Mouse (Mus musculus): Measurements from ENCODE around the gene Hist1h2ah. TPM values are rescaled to one million over a fixed set of nuclear protein-coding genes. Genes with fewer than 3 reads are reported as not detected.

Gene Hist1h2ah
- 100 to 1,000 TPM; 501 to 521 TPM for total RNA-seq (2023)

DNA sequence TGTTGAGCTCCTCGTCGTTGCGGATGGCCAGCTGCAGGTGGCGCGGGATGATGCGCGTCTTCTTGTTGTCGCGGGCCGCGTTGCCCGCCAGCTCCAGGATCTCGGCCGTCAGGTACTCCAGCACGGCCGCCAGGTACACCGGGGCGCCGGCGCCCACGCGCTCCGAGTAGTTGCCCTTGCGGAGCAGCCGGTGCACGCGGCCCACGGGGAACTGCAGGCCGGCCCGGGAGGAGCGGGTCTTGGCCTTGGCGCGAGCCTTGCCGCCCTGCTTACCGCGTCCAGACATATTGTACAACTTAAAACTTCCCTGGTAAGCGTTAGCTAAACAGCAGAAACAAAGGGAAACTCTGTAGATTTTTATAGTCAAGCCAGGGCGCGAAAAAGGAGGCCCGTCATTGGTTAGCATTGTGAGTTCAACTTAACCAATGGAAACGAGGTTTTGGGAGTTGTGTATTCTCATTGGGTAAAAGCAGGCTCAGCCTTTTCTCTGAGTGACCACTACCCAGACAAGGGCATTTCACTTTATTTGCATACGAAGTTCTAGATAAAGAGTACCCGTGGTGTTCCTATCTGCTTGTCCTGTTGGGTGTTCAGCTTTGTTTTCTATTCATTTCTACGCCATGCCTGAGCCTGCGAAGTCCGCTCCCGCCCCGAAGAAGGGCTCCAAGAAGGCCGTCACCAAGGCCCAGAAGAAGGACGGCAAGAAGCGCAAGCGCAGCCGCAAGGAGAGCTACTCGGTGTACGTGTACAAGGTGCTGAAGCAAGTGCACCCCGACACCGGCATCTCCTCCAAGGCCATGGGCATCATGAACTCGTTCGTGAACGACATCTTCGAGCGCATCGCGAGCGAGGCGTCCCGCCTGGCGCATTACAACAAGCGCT lies at the start of gene Hist1h2ah, which contains the start of gene Hist1h2bk:
Gene Hist1h2ah, minus strand, starts transcription at position 302 of the 882 bp plus-strand sequence.
Gene Hist1h2bk, plus strand, starts transcription at position 604 of the 882 bp plus-strand sequence.

DNA sequence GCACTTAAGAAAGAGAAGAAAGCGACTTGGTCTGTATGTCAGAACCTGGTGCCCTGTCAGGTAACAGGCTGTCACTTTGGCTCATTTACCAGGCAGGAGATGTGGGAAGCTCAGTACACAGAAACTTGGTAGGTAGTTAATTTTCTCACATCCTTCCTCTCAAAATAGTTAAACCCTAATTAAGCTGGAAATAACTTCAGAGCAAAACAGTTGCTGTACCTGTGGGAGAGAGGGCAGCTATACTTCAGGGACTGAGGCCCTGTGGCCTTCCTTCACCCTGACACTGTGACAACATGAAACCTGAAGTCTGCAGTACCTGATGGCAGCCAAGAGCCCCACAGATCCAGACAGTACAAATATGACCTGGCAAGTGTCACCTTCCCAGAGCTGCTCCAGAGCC lies 48.8 kb upstream of the Hist1h2ah start, which contains the start of gene Vmn1r188:
Gene Vmn1r188, plus strand, starts transcription at position 301 of the 400 bp plus-strand sequence.

DNA sequence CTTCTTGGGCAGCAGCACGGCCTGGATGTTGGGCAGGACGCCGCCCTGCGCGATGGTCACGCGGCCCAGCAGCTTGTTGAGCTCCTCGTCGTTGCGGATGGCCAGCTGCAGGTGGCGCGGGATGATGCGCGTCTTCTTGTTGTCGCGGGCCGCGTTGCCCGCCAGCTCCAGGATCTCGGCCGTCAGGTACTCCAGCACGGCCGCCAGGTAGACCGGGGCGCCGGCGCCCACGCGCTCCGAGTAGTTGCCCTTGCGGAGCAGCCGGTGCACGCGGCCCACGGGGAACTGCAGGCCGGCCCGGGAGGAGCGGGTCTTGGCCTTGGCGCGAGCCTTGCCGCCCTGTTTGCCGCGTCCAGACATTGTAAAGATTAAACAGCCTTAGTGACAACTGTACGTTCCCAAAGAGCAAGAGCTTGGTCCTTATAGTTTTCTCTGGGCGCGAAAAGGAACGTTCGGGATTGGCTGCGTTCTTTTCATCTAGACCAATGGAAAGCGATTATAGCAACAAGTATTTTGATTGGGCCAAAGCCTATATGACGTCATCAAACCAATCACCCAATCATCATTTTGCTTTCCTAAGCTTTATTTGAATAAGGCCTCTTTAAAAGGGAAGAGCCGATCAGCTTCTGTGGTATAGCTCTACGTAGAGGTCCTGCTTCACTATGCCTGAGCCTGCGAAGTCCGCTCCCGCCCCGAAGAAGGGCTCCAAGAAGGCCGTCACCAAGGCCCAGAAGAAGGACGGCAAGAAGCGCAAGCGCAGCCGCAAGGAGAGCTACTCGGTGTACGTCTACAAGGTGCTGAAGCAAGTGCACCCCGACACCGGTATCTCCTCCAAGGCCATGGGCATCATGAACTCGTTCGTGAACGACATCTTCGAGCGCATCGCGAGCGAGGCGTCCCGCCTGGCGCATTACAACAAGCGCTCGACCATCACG lies 7.5 kb upstream of the Hist1h2ah start, which contains the start of the genes Hist1h2ag and Hist1h2bj:
Gene Hist1h2ag, minus strand, starts transcription at position 377 of the 935 bp plus-strand sequence.
Gene Hist1h2bj, plus strand, starts transcription at position 647 of the 935 bp plus-strand sequence.

DNA sequence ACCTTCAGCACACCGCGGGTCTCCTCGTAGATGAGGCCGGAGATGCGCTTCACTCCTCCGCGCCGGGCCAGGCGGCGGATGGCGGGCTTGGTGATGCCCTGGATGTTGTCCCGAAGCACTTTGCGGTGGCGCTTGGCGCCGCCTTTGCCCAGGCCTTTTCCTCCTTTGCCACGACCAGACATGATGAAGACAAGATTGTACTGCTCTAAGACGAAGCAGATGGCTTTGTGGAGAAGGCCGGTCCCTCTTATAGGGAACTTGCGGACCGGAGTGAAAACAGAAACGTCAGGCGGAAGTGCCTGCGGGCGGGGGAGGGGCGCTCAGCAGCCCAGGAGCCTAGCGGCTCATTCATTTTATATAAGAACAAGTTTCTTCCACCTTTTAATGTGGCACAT lies 5.8 kb upstream of the Hist1h2ah start, which contains the start of gene Hist1h4i:
Gene Hist1h4i, minus strand, starts transcription at position 221 of the 395 bp plus-strand sequence.

DNA sequence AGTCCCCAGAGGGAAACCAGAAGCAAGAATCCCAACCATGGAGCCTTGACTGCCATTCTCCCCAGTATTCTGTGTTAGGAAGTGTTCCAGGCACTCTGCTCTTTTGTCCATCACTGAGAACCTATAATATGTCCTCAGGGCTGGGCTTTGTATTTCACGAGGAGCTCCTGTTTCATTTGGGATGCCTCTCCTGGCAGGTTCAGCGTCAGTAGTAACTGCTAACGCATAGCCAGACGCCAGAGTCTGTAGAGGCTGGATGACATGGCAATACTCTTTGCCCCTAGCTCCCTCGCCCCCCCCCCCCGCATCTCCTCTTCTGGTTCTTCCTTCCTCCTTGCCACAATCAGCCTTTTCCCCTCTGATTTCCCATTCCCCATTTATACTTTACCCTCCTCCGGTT lies 25.7 kb downstream of the Hist1h2ah start, which contains the start of gene Prss16:
Gene Prss16, minus strand, starts transcription at position 101 of the 400 bp plus-strand sequence.

Other genes starting within 250 kb of the Hist1h2ah start
- gene Hist1h2an, start 248.3 kb downstream of the Hist1h2ah start, total RNA-seq (2023): 100 to 1,000 TPM; 208 to 211 TPM
- 100 to 1,000 TPM; 541 to 563 TPM for gene Hist1h2bp, start 248.1 kb downstream of the Hist1h2ah start, total RNA-seq (2023)
- gene Hist1h2bq, start 225.4 kb downstream of the Hist1h2ah start, total RNA-seq (2023): 1,000 to 10,000 TPM; 1,187 to 1,287 TPM
- 1,000 to 10,000 TPM; 2,421 to 2,630 TPM for gene Hist1h2ao, start 225.1 kb downstream of the Hist1h2ah start, total RNA-seq (2023)
- 1,000 to 10,000 TPM; 1,420 to 1,801 TPM for gene Hist1h4m, start 223.8 kb downstream of the Hist1h2ah start, total RNA-seq (2023)
- 1,000 to 10,000 TPM in 1 of 2 experiments, 100 to 1,000 TPM in 1; 619 to 1,159 TPM for gene Hist1h4n, start 203.4 kb downstream of the Hist1h2ah start, total RNA-seq (2023)
- 100 to 1,000 TPM; 551 to 589 TPM for gene Hist1h2ap, start 202.1 kb downstream of the Hist1h2ah start, total RNA-seq (2023)
- 1,000 to 10,000 TPM; 1,190 to 1,308 TPM for gene Hist1h2br, start 201.8 kb downstream of the Hist1h2ah start, total RNA-seq (2023)
- gene Zfp184, start 90.5 kb downstream of the Hist1h2ah start, total RNA-seq (2023): under 1 TPM; 0.35 to 0.60 TPM
- not detected for gene Pom121l2, start 54.4 kb downstream of the Hist1h2ah start, total RNA-seq (2023)
- 1 to 10 TPM; 2.5 to 2.8 TPM for gene Prss16, start 25.8 kb downstream of the Hist1h2ah start, total RNA-seq (2023)
- gene Hist1h2bk, start 302 bp upstream of the Hist1h2ah start, total RNA-seq (2023): 1,000 to 10,000 TPM; 1,519 to 1,594 TPM
- 100 to 1,000 TPM; 549 to 592 TPM for gene Hist1h4i, start 5.8 kb upstream of the Hist1h2ah start, total RNA-seq (2023)
- 1,000 to 10,000 TPM; 1,023 to 1,050 TPM for gene Hist1h2ag, start 7.4 kb upstream of the Hist1h2ah start, total RNA-seq (2023)
- gene Hist1h2bj, start 7.6 kb upstream of the Hist1h2ah start, total RNA-seq (2023): 1,000 to 10,000 TPM; 1,049 to 1,157 TPM
- not detected for gene Vmn1r188, start 48.9 kb upstream of the Hist1h2ah start, total RNA-seq (2023)
- gene Vmn1r189, start 70.3 kb upstream of the Hist1h2ah start, total RNA-seq (2023): not detected
- not detected for gene Vmn1r191, start 148.4 kb upstream of the Hist1h2ah start, total RNA-seq (2023)
- not detected for gene Vmn1r192, start 155.6 kb upstream of the Hist1h2ah start, total RNA-seq (2023)
- gene Vmn1r193, start 187.6 kb upstream of the Hist1h2ah start, total RNA-seq (2023): not detected
- not detected for gene Vmn1r194, start 208.6 kb upstream of the Hist1h2ah start, total RNA-seq (2023)
- gene Vmn1r195, start 235.0 kb upstream of the Hist1h2ah start, total RNA-seq (2023): not detected

All from neutrophil, adult 83 days (primary cell).